Mouse (Mus musculus): ENCODE measurements at regions not wholly inside any gene's neighbourhood (a gene's known extent, or its start where the extent isn't known, plus 50 kb on each side); places are given as distances from the start of the nearest gene placed in this dataset.
"Not testable (repeated sequence)": the region's sequence is repeated elsewhere in the genome, so short reads cannot be mapped to it uniquely, and the experiment has no call there.

DNA sequence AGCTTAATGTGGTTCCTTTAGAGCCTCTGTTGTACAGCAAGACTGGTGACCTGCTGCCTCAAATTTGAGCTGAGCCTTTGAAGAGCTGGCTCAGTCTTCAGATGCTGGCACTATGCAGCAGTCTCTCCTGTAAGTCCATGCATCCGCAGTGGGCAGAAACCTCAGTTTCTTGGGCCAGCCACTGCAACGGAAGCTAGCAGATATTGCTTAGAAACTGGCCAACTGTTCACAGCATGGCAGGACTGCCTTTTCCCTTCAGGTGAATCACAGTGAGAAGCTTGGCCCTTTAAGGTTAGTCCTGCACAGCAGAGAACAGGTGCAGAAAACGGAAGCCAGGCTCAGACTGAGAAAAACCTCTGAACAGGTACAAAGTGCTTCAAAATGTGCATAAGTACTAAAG lies 1976.8 kb upstream of the G6pd2 start:
- no peak for DNase-seq (ENCODE audit: low spot score in 2 of 2)

DNA sequence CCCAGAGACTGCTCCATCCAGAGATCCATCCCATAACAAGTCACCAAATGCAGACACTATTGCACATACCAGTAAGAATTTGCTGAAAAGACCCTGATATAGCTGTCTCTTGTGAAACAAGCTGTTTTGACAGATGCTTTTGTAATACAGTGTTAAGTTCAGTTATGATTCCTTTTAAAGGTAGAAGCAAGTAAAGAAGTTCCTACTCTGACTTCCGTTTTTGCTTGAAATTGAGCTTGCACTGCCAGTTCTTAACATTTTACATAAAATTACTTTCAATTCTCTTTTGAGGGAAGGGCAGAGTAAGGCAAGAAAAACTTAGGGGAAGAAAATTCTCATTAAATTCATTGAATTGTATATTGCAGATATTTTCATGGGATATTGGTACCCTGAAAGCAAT lies 1962.9 kb upstream of the G6pd2 start:
- DNase-seq (ENCODE audit: low spot score in 2 of 2) = no peak

DNA sequence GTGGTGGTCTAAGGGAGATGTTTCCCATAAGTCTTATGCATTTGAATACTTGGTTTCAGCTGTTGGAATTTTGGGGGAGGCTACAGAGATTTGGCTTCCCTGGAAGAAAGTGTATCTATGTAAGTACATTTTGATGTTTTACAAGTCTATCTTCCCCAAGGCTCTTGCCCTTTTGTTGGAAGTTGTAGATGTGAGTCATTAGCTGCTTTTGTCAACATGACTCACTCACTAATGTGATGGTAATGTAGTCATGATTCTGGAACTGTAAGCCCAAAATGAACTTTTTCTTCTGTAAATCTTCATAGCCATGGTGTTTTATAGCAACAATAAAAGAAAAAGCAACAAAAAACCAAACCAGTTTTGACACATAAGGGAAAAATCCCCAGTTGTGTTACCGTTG lies 1961.0 kb upstream of the G6pd2 start:
- DNase-seq (ENCODE audit: low spot score in 2 of 2) = no peak

DNA sequence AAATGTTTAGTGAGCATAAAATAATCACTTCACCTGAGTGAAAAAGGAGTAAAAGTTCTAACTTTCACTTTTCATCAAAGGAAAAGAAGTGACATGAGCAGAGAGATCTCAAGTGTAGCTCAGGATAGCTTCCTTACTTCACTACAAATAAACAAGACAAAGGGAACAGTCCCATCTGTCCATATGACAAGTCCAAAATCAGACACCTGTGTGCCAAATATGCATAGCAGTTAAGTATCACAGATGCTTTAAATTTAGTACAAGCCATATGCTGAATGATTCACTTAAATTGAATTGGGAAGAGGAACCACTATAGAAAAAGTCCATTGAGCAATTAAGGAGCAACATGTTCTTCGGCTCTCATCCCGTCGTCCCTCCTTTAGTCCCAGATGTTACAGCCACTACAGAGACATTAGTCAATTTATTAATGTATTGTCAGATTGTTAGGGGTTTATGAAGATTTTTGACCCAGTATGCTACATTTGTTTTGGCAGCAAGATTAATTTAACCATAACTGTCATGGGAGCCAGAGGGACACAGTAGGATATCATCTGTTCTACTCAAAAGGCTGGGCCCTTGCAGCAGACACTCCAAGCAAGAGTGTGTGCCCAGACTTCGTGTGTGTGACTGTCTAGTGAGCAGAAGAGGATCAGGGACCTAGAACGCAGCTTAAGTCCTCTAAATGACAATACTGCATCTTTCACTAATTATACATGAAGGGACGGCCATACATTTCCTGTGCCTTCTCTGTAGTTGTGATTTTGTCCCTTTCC lies 1914.5 kb upstream of the G6pd2 start:
- DNase-seq (ENCODE audit: low spot score in 2 of 2) = no peak

DNA sequence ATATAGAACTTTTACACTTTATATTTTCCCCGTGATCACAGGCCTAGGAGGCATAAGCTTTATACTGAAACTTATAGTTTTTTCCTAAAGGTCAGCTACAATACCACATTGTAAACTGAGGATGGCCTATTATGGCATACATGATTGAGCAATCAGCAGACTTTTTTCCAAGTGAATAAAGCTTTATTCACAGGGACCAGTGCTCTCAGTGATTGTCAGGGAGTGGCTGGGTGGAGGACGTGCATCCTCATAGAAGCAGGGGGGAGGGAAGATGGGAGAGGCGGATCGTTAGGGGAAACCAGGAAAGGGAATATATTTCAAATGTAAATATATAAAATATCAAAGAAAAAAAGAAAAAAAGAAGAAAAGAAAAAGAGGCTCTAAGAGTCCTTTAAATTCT lies 1886.7 kb upstream of the G6pd2 start:
- DNase-seq (ENCODE audit: low spot score in 2 of 2) = no peak

DNA sequence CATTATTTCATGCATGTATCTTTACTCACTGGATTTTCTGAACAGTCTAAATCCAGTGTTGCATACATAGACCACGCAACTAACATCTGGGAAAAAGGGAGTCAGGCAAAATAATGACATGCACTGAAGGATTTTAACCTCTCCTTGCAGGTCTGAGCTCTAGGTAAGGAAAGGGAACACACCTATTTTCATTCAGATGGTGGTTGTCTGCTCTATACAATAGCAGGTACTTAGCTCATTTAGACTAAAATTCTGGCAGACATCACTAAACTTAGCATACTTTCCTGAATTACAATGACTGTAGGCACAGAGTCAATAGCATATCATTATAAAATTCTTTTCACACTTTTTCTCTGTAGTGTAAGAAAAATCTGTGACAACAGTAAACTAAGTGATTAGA lies 1867.8 kb upstream of the G6pd2 start:
- DNase-seq (ENCODE audit: low spot score in 2 of 2) = no peak

DNA sequence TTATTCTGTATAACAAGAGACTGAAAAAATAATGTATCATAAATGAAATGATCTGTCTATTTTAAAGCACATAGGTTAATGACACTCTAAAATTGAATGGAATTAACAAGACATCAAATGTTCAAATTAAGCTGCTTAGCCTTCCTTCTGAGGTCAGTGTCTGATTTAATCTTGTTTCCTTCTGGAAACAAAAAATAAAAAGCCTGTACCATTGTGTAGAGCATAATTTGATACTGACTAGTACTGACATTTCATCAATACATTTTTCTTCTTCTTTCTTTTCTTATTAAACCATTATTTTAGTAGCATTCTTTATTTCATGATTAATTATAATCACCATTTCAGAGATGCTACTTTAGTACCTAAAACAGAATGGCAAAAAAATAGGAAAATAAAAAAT lies 1862.9 kb upstream of the G6pd2 start:
- no peak for DNase-seq (ENCODE audit: low spot score in 2 of 2)

DNA sequence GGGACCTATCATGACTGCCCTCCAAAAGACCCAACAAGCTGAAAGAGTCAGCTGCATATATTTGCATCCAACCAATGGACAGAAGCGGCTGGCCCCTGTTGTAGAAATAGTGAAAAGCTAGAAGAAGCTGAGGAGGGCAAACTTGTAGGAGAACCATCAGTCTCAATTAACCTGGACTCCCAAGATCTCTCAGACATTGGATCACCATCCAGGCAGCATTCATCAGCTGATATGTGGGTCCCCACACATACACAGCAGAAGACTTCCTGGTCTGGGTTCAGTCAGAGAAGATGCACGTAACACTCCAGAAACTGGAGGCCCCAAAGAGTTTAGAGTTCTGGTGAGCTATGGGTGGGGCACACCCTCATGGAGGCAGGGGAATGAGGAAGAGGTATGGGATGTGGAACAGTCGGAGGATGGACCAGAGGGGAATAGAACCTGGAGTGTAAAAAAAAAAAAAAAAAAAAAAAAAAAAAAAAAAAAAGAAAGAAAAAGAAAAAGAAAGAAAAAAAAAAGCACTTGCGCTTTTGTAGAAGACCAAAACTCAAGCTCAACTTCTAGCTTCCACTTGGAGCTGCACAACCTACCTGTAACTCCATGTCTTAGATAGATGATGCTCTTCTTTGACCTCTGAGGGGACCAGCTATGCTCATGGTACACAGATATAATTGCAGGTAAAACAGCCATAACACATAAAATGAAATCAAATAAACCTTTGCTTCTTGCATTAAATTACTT lies 1860.6 kb upstream of the G6pd2 start:
- no peak for DNase-seq (ENCODE audit: low spot score in 2 of 2)

DNA sequence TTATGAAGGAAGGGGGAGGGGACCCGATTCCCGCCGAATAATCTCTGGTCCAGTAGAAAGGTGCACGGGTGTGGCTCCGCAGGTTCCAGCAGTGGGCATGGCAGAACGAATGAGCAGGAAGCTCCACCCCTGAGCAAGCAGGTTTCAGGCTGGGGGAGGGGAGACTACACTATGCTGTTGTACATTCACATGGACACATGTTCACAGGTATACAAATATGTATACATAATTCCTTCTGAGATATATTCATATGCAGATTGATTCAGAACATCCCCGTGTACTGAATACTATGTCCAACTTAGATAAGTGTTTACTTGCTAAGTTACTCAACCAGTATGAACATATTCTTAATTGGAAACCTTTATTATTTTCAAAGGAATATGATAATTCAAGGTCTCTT lies 1852.4 kb upstream of the G6pd2 start:
- DNase-seq (ENCODE audit: low spot score in 2 of 2) = not testable (repeated sequence)

DNA sequence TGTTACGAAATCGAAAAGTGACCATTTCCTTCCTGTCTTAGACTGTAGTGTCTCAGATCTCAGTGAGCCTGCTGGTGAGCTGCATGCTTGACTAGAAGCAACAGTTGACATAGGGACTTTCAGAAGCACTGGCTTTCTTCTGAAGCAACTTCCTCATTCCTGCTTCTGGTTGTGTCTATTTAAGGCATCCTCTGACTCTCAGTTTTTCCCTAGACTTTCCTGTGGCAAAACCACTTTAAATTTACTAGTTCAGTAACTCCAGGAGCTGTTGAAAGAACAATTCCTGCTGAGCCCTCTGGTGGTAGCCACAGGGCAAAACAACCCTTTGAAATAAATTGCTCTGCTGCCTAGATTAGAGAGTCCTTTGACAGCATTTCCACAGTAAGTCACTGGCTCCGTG lies 1811.9 kb upstream of the G6pd2 start:
- DNase-seq (ENCODE audit: low spot score in 2 of 2) = peak; percentile 13 to 50

DNA sequence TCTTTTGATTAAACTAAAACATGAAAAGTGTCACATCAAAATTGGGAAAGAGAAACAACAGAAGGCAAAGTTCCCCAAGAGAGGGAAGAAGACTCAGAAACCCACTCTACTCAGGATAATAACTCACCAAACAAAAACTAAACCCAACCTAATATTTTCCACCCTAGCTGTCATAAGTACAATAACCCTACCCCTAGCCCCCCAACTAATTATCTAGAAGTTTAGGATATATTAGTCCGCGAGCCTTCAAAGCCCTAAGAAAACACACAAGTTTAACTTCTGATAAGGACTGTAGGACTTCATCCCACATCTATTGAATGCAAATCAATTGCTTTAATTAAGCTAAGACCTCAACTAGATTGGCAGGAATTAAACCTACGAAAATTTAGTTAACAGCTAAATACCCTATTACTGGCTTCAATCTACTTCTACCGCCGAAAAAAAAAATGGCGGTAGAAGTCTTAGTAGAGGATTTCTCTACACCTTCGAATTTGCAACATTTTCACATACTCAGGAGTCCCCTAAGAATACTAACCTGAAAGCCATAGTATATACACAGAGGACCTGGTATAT lies 1765.9 kb upstream of the G6pd2 start:
- not testable (repeated sequence) for DNase-seq (ENCODE audit: low spot score in 2 of 2)

DNA sequence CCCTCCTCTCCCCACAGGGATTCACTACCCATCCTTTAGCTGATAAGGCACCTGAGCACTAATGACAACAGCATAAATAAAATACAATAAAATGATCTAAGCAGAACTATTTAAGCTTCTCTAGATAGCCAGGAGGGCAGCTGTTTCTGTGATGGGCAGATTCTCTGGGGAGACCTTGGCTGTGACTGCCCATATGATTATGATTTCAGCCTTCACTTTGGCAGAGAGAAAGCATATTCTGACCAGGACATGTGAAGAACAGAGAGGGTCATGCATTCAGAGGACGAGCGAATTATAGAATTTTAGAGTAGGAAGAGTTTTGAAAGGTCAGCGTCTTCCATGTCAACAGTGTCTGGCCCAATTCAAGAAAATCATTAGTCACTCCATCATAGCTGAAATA lies 1759.6 kb upstream of the G6pd2 start:
- no peak for DNase-seq (ENCODE audit: low spot score in 2 of 2)

DNA sequence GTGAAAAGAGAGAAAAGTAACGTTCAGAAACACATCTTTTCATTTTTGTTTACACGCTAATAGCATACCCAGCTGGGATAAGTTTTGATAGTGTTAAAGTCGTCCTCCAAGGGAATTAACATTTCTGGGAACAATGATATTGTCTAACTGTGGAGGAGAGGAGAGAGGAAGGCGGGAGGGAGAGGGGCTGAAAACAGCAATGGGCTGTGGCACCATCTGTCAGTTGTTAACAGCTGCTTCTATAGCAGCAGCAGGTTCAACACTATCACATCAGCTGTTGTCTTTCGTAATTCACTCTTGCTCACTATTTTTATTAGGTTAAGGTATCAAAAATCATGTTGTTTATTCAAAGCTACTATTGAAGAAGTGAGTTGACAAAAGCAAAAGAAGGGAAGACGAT lies 1747.4 kb upstream of the G6pd2 start:
- no peak for DNase-seq (ENCODE audit: low spot score in 2 of 2)

Data from frontal cortex, postnatal 14 days (tissue).